Mouse (Mus musculus) inflammation-experienced regulatory T-cells (primary cell): ENCODE data around the gene Olfr1406. TPM values are rescaled to one million over a fixed set of nuclear protein-coding genes. Genes with fewer than 3 reads are reported as not detected.

Experiments
- polyA plus RNA-seq, 2 experiments: library from polyadenylated mRNA; unstranded; fragments of 100-300 nt; shearing (Covaris generic); gene quantifications; one replicate each; pipeline ENCODE4 v1.2.1; 2017

Olfr1406 gene
- 1 to 10 TPM in 1 of 2 experiments, under 1 TPM in 1; 0.12 to 4.6 TPM for polyA plus RNA-seq

GRCm38 (mm10) chr1:173190540-173190939 is at the start of gene Olfr1406:
Olfr1406 (minus strand) TSS chr1:173190640.

GRCm38 (mm10) chr1:173227081-173227480 is 36.6 kb upstream of the Olfr1406 start, which contains the start of gene Fcer1a:
Fcer1a (minus strand) TSS chr1:173227214.

GRCm38 (mm10) chr1:173212092-173212491 is 21.7 kb upstream of the Olfr1406 start, which contains the start of gene Olfr1404:
Olfr1404 (plus strand) TSS chr1:173212392.

GRCm38 (mm10) chr1:173197508-173197907 is 7.1 kb upstream of the Olfr1406 start, which contains the start of gene Olfr218:
Olfr218 (plus strand) TSS chr1:173197808.

GRCm38 (mm10) chr1:173137274-173137673 is 53.2 kb downstream of the Olfr1406 start, which contains the start of gene Olfr1408:
Olfr1408 (minus strand) TSS chr1:173137374.

Other genes with a start within 250 kb of the Olfr1406 start
- gene Olfr16, start 240.2 kb downstream of the Olfr1406 start, polyA plus RNA-seq: under 1 TPM in 1 of 2 experiments, not detected in 1; 0.06 TPM
- under 1 TPM; 0.05 to 0.76 TPM for gene Olfr1408, start 53.3 kb downstream of the Olfr1406 start, polyA plus RNA-seq
- not detected for gene Olfr218, start 7.2 kb upstream of the Olfr1406 start, polyA plus RNA-seq
- under 1 TPM; 0.34 to 0.39 TPM for gene Olfr1404, start 21.8 kb upstream of the Olfr1406 start, polyA plus RNA-seq
- gene Fcer1a, start 36.6 kb upstream of the Olfr1406 start, polyA plus RNA-seq: under 1 TPM in 1 of 2 experiments, not detected in 1; 0.66 TPM
- under 1 TPM in 1 of 2 experiments, not detected in 1; 0.11 TPM for gene Olfr418, start 75.4 kb upstream of the Olfr1406 start, polyA plus RNA-seq
- gene Mptx2, start 87.1 kb upstream of the Olfr1406 start, polyA plus RNA-seq: not detected
- gene Ackr1, start 143.1 kb upstream of the Olfr1406 start, polyA plus RNA-seq: 1 to 10 TPM in 1 of 2 experiments, not detected in 1; 2.1 TPM
- gene Aim2, start 160.2 kb upstream of the Olfr1406 start, polyA plus RNA-seq: 10 to 100 TPM; 63.3 to 74.7 TPM
- gene Cadm3, start 177.1 kb upstream of the Olfr1406 start, polyA plus RNA-seq: under 1 TPM in 1 of 2 experiments, not detected in 1; 0.97 TPM